Mouse (Mus musculus) midbrain, embryonic 13.5 days (tissue): Measurements from ENCODE around the gene Slf2. TPM values are rescaled to one million over a fixed set of nuclear protein-coding genes. Genes with fewer than 3 reads are reported as not detected.

Experiments used
- ATAC-seq: fragments of 200-750 bp; cut with Nextera tagmentation; 2 replicates; pipeline ENCODE4 v1.8.0; 2017; ENCODE audit warnings: mild to moderate bottlenecking, moderate TSS enrichment, moderate library complexity
- H3K27ac ChIP-seq: fragments of 300-500 bp; sonication (generic); 2 replicates; pipeline ENCODE4 v1.5.1; 2015; ENCODE audit warnings: inconsistent platforms, mild to moderate bottlenecking, moderate library complexity
- H3K27me3 ChIP-seq: fragments of 300-500 bp; sonication (generic); 2 replicates; pipeline ENCODE4 v1.6.1; 2015; ENCODE audit warnings: mild to moderate bottlenecking, inconsistent platforms
- H3K36me3 ChIP-seq: fragments of 300-500 bp; sonication (generic); 2 replicates; pipeline ENCODE4 v1.6.1; 2015; ENCODE audit warnings: mild to moderate bottlenecking, inconsistent platforms
- H3K4me1 ChIP-seq: fragments of 300-500 bp; sonication (generic); replicated peaks from 2 replicates; pipeline ENCODE4 v1.6.1; 2015; ENCODE audit warnings: inconsistent platforms
- H3K4me2 ChIP-seq: fragments of 300-500 bp; sonication (generic); replicated peaks from 2 replicates; pipeline ENCODE4 v1.6.1; 2015; ENCODE audit warnings: moderate library complexity, mild to moderate bottlenecking, inconsistent platforms
- H3K4me3 ChIP-seq: fragments of 300-500 bp; sonication (generic); replicated peaks from 2 replicates; pipeline ENCODE4 v1.5.1; 2015; ENCODE audit warnings: mild to moderate bottlenecking, inconsistent platforms
- H3K9ac ChIP-seq: fragments of 300-500 bp; sonication (generic); replicated peaks from 2 replicates; pipeline ENCODE4 v1.6.1; 2015; ENCODE audit warnings: mild to moderate bottlenecking, inconsistent platforms
- H3K9me3 ChIP-seq: fragments of 300-500 bp; sonication (generic); 2 replicates; pipeline ENCODE4 v1.6.1; 2016; ENCODE audit warnings: mild to moderate bottlenecking, inconsistent platforms
- WGBS: fragments of 180-500 bp; shearing (Covaris S2); methylation state at CpG from one replicate; pipeline ENCODE4 v1.1.7; 2015; 5-methylcytosine and 5-hydroxymethylcytosine counted together
- polyA plus RNA-seq: library from polyadenylated mRNA; unstranded; fragments of >200 nt; fragmentation: Nextera tagmentation; extraction: Ambion mirVana; gene quantifications from 2 replicates; pipeline ENCODE4 v1.2.1, GENCODE M21; 2015

The Slf2 gene
- polyA plus RNA-seq, 1 experiment from 2014 or later, result 30.2 TPM

- Histone ChIP-seq H3K9me3 (no peaks in the 10 kb centered on the region), H3K9ac (peak within 1 kb of the TSS; percentile 82), H3K27me3 (no peaks in the 10 kb centered on the region), H3K4me2 (peak within 1 kb of the TSS; percentile 98), H3K36me3 (peaks cover 54% of the 10 kb centered on the region), H3K27ac (peak within 1 kb of the TSS; percentile 79), H3K4me1 (peaks cover 34% of the 10 kb centered on the region), H3K4me3 (peak within 1 kb of the TSS; percentile 98)
- peak; percentile 95 for ATAC-seq
- under 1% methylated on average over 82 of the region's 82 CpGs for WGBS
Measured at GRCm38 (mm10) chr19:45005957-45006712, 75.2 kb downstream of the Slf2 start, which contains the start of gene Mrpl43. Gene Mrpl43, minus strand, starts transcription at chr19:45006442.

DNA sequence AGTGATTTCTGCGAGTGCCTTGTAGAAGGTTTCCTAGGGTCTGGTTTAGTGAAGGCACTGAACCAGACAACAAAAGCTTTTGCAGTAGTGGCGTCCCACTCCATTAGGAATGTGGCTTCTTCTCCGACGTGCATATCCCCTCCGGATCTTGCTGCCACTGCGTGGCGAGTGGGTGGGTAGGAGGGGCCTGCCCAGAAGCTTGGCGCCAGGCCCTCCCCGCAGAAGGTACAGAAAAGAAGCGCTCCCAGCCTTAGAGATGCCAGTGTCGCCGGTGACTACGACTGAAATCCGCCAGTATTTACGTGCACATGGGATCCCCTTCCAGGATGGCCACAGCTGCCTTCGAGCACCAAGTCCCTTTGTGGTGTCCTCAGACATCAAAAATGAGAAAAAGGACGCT lies 76.1 kb downstream of the Slf2 start:
- no peaks in the 10 kb centered on the region for H3K9me3 ChIP-seq
- peaks cover 53% of the 10 kb centered on the region for H3K36me3 ChIP-seq
- H3K9ac ChIP-seq, result peak overlapping the region; percentile 82
- H3K4me2 ChIP-seq, result peak overlapping the region; percentile 98
- no peaks in the 10 kb centered on the region for H3K27me3 ChIP-seq
- peaks cover 34% of the 10 kb centered on the region for H3K4me1 ChIP-seq
- peak; percentile 2; the same call in 1 of the 2 replicates for ATAC-seq
- 51% methylated on average over 17 of the region's 17 CpGs for WGBS
- H3K27ac ChIP-seq, result peak overlapping the region; percentile 79
- H3K4me3 ChIP-seq, result peak overlapping the region; percentile 98

GRCm38 (mm10) chr19:45007425-45008191 lies 76.7 kb downstream of the Slf2 start:
- Histone ChIP-seq H3K4me3 (peak overlapping the region; percentile 98), H3K9me3 (no peaks in the 10 kb centered on the region), H3K4me2 (peak overlapping the region; percentile 98), H3K27ac (no peak overlapping the region), H3K9ac (peak overlapping the region; percentile 82; the same call in 1 of the 2 replicates), H3K27me3 (no peaks in the 10 kb centered on the region), H3K4me1 (peaks cover 39% of the 10 kb centered on the region), H3K36me3 (peaks cover 48% of the 10 kb centered on the region)
- no peak for ATAC-seq
- 95% methylated on average over 20 of the region's 20 CpGs for WGBS

DNA sequence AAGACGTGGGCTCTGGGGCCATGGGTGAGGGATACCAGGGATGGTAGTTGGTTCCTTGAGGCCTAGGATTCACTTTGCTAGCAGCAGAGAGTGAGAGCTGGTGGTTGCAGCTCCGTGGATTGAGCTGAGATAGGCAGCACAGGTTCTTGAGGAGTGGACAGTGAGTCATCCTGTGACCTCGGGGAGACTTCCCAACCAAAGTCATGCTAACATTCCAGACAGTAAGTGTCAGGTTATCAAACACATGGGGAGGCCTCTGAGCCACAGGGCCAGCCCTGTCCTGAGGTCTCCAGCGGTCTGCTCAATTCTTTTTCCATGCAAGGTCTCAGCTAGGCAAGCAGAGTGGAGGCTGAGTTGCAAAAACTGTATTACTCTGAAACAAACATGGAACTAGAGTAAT lies 79.7 kb downstream of the Slf2 start:
- WGBS, result 93% methylated on average over 4 of the region's 4 CpGs
- H3K9me3 ChIP-seq, result no peaks in the 10 kb centered on the region

DNA sequence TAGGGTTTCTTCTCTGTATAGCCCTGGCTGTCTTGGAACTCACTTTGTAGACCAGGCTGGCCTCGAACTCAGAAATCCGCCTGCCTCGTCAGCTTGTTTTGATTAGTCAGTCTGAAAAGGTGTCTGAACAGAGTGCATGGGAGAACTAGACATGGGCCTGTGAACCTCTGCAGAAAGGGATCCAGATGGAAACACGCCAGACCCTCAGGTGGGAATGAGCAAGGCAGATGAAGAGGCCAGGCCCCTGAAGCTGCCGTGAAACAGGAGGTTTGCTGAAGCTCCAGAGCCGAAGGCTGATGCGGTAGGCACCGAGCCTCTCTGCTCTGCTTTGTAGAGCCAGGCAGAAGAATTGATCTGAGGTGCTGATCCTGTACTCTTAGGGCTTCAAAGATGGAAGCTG lies 81.3 kb downstream of the Slf2 start:
- no peaks in the 10 kb centered on the region for H3K27me3 ChIP-seq
- peaks cover 31% of the 10 kb centered on the region for H3K36me3 ChIP-seq
- no peak overlapping the region for H3K4me2 ChIP-seq
- ATAC-seq, result no peak
- H3K27ac ChIP-seq, result peak overlapping the region; percentile 72
- WGBS, result 89% methylated on average over 8 of the region's 8 CpGs
- no peak overlapping the region for H3K4me3 ChIP-seq
- peaks cover 54% of the 10 kb centered on the region for H3K4me1 ChIP-seq
- H3K9me3 ChIP-seq, result no peaks in the 10 kb centered on the region
- H3K9ac ChIP-seq, result no peak overlapping the region; the same call in 1 of the 2 replicates

More for the DNA sequence above, 79.7 kb downstream of the Slf2 start:
- Histone ChIP-seq H3K4me1 (peaks cover 46% of the 10 kb centered on the region), H3K4me2 (no peak overlapping the region), H3K4me3 (no peak overlapping the region), H3K36me3 (peaks cover 31% of the 10 kb centered on the region), H3K27me3 (no peaks in the 10 kb centered on the region), H3K9ac (no peak overlapping the region), H3K27ac (no peak overlapping the region)
- no peak for ATAC-seq

GRCm38 (mm10) chr19:45012636-45013035 lies 81.7 kb downstream of the Slf2 start:
- Histone ChIP-seq H3K4me2 (no peak overlapping the region), H3K27ac (peak overlapping the region; percentile 72), H3K36me3 (peaks cover 31% of the 10 kb centered on the region), H3K27me3 (no peaks in the 10 kb centered on the region), H3K4me3 (no peak overlapping the region), H3K9ac (no peak overlapping the region; the same call in 1 of the 2 replicates), H3K4me1 (peaks cover 53% of the 10 kb centered on the region), H3K9me3 (no peaks in the 10 kb centered on the region)
- 34% methylated on average over 6 of the region's 6 CpGs for whole genome bisulfite sequencing
- ATAC-seq, result no peak

DNA sequence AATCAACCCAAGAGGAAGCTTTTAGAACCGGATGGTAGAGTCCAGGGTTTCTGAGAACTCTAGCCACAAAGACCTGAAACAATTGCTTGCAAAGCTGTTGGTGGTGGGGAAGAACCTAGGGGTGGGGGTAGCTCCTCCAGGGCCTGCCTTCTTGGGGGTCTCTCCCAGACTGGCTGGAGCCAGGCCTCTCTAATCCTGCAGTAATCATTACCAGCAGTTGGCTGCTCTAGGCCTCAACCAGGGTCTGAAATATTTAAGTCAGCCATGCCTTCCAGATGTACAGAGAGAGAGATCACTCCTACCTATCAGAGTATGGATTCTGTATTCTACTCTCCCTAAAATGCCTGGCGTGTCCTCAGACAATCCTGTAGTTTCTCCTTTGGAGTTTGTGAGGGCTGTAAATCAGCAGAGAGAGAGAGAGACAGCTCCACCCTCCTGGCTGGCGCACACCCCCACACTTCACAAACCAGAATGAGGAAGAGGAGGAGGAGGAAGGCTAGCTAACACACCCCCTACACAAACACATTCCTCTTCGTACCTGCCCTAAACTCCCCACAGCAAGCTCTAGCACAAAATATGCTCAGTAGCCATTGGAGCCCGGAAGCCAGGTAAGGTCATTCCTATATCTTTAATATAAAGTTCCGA lies 82.8 kb downstream of the Slf2 start:
- Histone ChIP-seq H3K36me3 (peaks cover 25% of the 10 kb centered on the region), H3K27ac (no peak overlapping the region), H3K9ac (no peak overlapping the region), H3K4me2 (no peak overlapping the region), H3K4me3 (no peak overlapping the region), H3K4me1 (peaks cover 46% of the 10 kb centered on the region), H3K9me3 (no peaks in the 10 kb centered on the region), H3K27me3 (no peaks in the 10 kb centered on the region)
- ATAC-seq, result no peak
- WGBS, result 73% methylated on average over 6 of the region's 6 CpGs

DNA sequence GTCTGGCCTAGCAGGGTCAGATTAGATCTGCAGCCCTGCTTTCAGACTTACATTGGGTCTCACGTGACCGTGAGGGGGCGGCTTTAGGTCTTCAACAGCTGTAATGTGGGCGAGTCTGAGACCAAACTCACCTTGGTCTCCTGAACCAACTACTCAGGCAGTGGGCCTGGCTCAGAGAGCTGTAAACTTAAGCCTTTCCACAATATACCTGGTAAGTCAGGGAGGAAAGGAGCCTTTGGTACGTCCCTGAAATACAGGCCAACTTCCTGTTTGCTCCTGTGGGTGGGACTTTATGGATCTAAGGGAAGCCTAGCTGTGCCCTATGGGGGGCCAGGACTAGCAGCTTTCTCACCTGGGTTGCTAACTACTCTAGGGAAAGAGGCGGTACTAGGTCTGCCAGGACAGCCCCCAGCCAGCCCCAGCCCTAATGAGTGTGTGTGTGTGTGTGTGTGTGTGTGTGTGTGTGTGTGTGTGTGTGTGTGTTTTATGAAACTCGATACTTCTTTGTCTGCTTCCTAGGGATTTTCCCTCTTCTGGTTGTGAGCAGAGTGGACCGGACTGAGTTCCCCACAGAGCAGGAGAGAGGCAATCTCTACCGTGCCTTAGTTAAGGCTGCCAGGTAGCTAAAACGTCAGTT lies 83.5 kb downstream of the Slf2 start, which contains the start of gene Lzts2:
Gene Lzts2 (plus strand): TSS at position 80 of the 637 bp plus-strand sequence.
- no peak for ATAC-seq
- WGBS, result 17% methylated on average over 10 of the region's 10 CpGs
- peaks cover 53% of the 10 kb centered on the region for H3K4me1 ChIP-seq
- peak within 1 kb of the TSS; percentile 97 for H3K27ac ChIP-seq
- peak within 1 kb of the TSS; percentile 59 for H3K4me3 ChIP-seq
- peak within 1 kb of the TSS; percentile 78 for H3K4me2 ChIP-seq
- no peaks in the 10 kb centered on the region for H3K27me3 ChIP-seq
- no peaks in the 10 kb centered on the region for H3K9me3 ChIP-seq
- H3K36me3 ChIP-seq, result peaks cover 23% of the 10 kb centered on the region
- peak within 1 kb of the TSS; percentile 54 for H3K9ac ChIP-seq

DNA sequence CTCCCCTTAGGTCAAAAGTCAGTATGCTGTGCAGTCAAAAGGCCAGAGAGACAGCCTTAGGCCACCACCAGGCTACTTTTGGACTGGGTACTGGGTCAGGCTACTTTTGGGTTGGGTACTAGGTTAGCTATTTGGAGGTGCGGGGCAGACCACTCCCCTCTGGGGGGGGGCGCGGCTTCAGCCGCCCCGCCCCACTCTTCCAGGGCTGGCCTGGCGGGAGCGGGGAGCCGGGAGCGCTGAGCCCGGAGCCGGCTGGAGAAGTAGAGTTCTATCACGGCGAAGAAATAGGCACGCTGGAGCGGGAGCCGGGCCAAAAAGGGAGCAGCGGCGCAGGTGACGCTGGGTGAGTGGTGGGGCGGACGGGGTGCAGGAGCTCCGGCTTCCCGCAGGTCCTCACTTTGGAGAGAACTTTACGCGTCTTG lies 84.0 kb downstream of the Slf2 start:
- peaks cover 58% of the 10 kb centered on the region for H3K4me1 ChIP-seq
- peak overlapping the region; percentile 78 for H3K4me2 ChIP-seq
- peak overlapping the region; percentile 54 for H3K9ac ChIP-seq
- peak overlapping the region; percentile 97 for H3K27ac ChIP-seq
- peak overlapping the region; percentile 59 for H3K4me3 ChIP-seq
- peaks cover 20% of the 10 kb centered on the region for H3K36me3 ChIP-seq
- WGBS, result under 1% methylated on average over 25 of the region's 25 CpGs
- no peaks in the 10 kb centered on the region for H3K9me3 ChIP-seq
- H3K27me3 ChIP-seq, result no peaks in the 10 kb centered on the region
- ATAC-seq, result no peak

GRCm38 (mm10) chr19:45015518-45016281 lies 84.7 kb downstream of the Slf2 start:
- Histone ChIP-seq H3K9me3 (no peaks in the 10 kb centered on the region), H3K4me3 (peak overlapping the region; percentile 59), H3K27ac (peak overlapping the region; percentile 97), H3K27me3 (no peaks in the 10 kb centered on the region), H3K36me3 (peaks cover 13% of the 10 kb centered on the region), H3K4me2 (peak overlapping the region; percentile 78), H3K9ac (peak overlapping the region; percentile 54), H3K4me1 (peaks cover 65% of the 10 kb centered on the region)
- peak; percentile 19 for ATAC-seq
- WGBS, result under 1% methylated on average over 34 of the region's 34 CpGs
